Mouse (Mus musculus) adrenal gland, postnatal 4 days (tissue): ENCODE measurements around the gene Lenep. TPM values are rescaled to one million over a fixed set of nuclear protein-coding genes. Genes with fewer than 3 reads are reported as not detected.

ENCODE experiments used
- DNase-seq, 2 experiments: peaks; one replicate each; pipeline ENCODE4 v3.0.0; 2021 to 2022; ENCODE audit warnings: low spot score in 2 of 2, mixed read lengths in 2 of 2
- total RNA-seq, 2 experiments: library from RNA; stranded (reverse); gene quantifications; 2 replicates each; pipeline ENCODE4 v1.2.3; 2021

The Lenep gene
- total RNA-seq, 2 experiments from 2014 or later: not detected

DNA sequence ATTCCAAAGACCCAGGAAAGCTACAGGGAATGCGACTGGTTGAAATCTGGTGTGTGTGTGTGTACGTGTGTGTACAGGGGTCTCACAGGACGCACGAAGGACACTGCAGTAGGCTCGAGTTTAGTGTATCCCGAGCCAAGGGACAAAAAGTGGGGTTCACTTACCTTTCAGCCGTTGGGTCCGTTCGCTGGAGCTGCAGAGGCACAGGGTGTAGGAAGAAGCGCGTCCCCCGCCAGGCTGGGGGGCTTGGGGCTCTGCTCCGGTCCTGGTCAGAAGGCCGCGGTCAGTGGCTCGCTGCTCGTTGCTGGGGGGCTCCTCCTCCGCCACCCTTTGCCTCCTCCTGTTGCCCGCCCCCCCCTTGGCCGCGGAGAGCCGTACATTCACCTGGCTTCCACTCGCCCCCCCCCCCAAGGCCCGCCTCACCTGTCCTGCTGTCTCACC, 9.7 kb downstream of the Lenep start:
- DNase-seq: no peak

DNA sequence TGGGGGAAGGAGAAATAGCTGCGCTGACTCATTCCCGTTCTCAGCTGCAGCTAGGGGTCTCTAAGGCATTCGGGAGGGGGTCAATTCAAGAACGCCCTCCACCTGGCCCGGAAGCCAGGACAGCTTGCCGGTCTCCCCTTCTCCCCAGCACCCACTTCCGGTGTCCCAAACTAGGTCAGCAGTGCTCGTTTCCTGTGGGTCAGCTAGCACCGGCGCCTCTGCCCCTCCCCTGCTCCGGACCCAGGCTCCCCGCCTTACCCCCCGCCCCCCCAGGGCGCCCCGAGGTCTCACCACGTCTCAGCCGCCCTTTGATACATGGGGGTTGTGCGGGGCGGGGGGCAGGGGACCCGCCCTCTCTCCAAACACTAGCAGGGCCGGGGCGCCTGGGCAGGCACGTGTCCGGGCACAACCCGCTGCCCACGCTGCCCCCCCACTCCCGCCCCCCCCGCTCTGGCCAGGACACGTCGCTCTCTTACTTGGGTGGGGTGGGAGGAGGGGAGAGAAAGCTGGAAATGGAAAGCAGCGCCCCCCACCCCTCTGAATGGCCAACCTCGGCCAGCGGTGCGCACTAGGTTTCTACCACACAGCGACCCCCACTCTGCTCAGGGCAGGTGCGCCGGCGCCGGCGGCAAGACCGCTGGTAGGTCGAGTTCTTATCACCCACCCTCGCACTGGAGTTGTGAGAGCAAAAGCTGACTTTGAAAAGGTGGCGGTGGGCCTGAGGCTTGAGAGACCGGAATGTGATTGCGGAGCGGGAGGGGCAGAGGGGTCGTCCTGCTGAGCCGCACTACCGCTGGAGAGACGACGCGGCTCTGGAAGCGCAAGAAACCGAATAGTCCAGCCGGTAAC, 10.7 kb downstream of the Lenep start:
- DNase-seq: peak in 1 of 2 experiments; percentile 61

DNA sequence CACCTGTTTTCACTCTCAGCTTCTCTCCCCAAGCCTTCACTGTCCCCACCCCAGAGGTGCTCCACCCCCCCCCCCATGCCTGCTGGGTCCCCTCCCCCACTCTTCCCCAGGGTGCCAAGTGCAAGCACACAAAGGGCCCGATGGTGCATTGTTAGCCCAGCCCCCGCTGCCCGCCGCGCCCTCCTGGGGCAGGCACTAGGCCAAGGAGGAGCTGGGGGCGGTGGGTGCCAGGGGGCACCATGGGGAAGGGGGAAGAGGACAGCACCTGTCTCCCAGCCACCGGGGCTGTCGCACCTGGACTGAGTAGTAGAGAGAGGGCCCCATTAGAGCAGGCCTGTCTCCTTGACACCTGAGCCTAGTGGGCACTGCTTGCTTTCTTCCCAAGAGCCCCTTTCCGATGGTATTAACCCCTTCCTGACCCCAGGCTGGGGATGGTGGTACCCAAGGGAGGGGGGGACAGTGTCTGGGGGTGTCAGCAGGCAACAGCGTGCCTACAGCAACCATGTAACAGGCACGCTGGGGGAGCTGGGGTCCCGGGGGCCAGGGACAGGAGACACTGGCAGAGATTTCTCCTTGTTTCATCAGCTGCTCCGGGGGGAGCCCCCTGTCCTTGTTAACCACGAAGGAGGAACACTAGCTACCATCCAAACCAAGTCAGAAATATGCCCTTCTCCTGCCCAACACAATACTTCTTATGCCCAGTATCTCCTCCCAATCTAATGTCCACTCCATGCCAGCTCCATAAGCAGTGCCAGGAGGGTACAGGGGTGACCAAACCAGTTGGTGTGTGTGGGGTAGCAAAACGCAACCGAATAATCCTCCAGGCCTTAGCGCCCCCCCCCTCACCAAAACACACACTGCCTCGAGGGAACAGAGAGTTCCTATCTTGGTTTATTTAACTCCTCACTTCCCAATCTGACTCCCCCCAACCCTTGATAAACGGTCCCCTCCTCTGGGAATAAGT, 11.6 kb downstream of the Lenep start:
- DNase-seq: no peak

DNA sequence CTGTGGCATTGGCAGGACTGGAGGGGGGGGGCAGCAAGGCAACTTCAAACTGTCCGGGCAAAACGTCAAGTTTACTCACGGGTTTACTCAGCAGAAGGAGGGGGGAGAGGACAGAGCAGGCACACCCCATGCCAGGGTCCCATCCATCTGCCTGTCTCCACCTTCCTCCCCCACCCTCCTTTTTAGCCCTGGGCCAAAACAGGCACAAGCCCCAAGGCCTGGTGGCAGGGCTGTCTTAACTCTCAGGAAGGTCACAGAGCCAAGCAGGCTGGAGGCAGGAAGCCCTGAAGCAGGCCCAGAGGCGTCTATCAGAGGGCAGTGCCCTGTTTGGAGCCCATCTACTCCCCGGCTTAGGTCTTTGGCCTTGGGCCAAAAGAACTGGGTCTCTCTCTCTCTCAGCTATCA, 12.5 kb downstream of the Lenep start:
- peak in 1 of 2 experiments; percentile 54 for DNase-seq

DNA sequence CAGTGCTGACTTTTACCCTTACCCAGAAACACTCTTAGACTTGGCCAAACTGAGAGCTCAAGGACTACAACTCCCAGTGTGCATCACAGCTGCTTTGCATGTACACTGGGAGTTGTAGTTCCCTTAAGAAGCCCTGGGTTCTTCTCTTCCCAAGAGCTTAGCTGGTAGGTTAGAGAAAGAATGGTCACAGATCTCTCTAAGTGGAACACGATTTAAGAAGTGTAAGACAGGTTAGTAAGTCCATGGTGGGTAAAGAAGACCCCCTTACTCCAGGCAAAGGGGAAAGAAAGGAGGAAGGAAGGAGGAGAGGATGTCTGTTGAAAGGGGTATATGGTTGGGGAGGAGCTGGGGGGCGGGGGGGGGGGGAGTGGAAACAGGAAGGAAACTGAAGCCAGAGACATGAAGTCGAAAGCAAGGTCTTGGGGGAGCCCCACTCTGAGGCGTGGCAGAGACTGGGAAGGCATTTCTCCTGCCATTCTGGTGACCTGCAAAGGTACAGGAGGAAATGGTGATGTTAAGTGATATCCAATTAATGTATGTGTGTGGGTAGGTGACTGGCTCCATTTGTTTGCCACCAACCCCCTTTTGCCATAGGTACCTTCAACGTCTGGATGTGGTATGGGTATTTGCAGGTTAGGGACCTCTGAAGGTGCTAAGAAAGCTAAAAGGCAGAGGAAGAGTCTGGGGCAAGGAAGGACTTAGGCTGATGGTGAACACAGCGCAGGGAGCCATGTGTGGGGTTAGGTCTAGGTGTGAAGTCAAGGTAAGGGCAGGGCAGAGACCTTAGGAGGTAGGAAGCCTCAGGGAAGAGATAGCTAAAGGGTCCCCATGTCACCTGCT, 13.5 kb downstream of the Lenep start:
- DNase-seq: no peak

DNA sequence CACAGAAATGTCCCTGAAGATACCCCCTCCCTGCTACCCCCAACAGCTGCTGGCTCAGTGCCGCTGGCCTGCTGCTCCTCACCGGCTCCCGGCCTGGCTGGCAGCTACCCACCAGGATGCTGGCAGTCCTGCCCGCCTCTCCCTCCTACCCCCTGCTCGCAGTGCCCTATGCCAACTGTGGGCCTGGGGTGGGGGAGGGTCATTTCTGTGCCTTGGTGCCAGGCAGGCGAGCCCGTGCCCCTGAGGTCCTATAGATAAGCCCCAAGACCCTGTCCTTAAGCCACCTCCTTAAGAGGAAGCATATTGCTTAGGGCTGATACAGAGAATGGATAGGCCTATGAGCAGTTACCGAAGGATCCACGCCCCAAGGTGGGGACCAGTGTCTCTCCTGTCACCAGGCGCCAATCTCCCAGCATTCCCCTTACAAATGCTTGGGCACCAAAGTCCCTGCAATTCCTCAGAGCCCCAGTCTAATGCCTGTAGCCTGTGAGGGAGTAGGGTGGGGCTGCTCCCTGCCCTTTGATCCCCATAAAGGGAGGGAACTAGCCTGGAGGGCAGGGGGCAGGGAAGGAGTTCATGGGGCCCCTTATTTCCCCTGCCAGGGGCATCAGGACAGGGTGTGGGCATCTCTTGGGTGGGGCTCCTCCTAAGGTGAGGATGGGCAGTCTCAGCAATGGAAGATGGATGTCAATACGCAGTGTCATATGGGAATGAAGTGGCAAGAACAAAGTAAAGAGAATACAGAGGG, 14.3 kb downstream of the Lenep start:
- DNase-seq: no peak

DNA sequence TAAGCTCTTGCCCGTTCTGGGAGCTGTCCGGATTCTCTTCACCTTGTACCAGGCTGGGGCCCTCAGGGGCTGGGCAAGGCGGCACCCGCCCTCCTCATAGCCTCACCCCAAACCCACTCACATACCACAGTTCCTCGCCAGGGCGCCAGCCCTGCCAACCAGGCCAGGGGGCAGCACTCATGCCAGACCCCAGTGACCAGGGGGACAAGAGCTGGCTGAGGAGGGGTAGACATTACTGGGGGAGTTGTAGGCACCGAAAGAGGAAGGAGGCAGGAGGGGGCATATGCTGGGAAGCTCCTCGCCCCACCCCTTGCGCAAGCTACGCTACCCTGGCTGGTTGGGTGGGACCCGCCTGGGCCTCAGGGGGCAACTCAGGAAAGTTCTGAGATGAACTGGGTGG, 15.0 kb downstream of the Lenep start:
- no peak for DNase-seq

DNA sequence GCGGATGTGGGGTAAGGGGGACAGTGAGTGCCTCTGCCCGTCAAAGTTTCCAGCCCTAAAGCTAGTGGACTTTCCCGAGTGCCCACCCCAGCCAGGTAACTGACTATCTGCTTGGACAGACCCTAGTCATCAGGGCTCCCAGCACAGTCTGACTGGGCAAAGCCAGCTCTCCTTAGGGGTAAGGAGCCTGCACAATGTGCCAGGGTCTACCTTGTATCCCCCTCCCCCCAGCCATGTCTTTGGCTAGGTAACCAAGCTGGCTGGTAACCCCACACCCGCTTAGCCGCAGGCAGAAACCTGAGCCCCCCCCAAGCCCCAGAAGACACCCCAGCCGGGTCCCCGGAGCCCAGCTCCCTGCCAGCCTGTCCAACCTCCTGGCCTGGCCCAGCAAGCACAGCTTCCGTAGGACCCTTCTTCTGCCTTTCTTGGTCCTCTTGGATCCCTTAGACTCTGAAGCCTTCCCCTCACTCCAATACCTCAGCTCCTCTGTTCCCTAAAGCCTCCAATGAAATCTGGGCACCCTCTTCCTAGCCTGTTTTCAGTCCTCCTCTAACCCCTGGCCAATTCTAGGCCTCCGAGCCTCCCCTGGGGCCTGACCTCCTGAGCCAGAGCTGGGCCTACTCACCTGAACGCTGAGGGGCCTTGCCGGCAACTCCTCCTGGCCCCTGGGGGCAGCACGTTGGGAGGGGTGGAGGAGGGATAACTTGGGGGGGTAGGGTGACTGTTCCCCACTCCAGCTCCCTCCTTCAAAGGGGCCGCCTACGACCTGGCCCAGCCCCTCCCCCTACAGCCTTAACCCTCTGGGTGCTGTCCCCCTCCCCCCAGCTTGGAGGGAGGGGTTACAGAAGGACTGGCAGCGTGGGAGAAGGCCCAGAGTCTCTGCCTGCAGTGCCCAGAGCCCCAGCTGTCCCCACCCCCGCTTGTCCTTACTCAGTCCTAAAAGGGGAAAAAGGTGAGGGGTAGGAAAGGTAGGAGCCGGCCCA, 15.9 kb downstream of the Lenep start:
- DNase-seq: no peak

DNA sequence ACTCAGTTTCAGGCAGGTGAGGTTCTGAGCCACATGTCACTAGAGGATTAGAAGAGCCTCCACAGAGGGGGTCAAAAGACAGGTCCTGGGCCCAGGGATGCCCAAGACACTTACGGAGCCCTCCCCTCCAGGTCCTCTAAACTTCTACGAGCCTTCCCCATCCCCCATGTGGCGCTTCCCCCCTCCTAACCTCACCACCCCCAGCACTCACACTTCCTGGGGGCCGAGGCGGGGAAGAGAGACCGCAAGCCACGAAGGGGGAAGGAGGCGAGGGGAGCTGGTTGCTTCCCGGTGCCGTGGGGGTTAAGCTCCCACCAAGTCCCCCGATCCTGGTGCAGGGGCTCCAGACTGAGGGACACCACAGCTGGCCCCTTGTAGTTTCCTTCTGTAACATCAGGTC, 17.1 kb downstream of the Lenep start:
- no peak for DNase-seq

DNA sequence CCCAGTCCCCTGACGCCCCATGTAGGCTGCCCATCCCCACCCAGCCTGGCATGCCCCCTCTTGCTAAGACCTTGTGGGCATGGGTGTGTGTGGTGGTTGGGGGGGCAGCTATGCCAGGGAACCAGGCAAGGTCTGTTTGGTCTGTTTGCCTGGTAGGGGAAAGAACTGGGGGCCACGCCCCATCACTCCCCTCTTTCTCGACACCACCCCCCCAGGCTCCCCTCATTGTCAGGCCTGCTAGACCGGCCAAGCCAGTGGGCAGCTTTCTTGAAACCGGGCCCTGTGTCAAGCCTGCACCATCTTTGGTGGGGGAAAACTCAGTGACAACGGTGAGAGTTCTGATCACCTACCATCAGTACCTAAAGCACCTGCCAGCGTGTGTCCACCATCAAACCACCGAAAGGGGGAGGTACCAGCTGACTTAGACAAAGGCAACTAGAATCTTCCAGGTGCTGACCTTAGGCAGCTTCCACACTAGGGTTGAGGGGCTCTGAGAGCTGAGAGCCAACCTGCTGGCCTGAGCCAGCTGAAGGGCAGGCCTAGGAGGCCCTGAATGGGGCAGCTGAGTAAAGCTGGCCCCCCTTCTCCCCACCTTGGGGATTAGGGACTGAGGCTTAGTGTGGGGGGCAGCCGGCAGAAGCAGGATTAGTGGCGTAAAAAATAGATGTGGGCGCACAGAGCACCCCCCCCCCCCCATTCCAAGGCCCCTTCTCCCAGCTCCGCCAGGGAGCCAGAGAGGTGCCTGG, 18.1 kb downstream of the Lenep start:
- DNase-seq: no peak

DNA sequence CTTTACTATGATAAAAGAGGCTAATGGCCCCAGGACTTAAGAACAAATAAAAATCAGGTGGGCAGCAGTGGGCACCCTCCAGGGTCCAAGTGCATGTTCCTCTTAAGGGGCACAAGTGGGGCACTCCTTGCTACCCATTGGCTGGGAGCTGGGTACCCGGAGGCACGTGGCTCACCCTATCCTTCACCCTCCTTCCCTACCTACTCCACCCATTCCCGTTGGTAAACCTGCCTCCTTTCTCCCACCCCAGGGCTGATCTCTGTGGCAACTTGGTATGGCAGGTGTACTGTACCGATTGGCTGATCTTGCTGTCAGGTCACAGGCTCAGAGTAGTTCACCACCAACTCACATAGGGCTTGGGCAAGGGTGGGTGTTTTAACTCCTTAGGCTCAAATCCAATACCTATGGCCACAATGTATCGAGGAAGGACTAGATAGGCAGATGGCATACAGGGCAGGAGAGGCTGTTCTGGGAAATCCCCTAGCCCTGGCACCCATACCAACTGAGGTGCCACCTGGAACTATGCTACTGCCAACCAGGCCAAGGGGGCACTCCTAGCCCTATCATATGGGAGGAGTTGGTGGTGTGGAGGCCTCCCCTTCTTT, 18.8 kb downstream of the Lenep start:
- no peak for DNase-seq

DNA sequence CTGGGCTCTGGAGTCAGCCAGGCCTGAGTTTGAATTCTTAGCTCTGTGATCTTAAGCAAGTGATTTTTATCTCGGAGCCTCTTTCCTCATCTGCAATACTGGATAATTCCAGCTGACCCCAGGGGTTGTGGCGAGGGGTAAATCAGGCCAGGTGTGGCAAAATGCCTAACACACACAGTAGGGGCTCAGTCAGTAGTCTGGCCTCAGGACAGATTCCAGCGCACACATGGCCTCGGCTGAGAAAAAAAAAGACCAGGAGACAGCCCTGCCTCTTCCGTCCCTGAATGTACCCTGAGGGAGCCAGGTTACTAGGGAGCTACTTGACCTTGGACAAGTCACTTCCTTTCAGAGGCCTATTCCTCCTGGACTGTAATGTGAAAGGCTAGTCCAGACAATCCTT, 19.6 kb downstream of the Lenep start:
- no peak for DNase-seq

DNA sequence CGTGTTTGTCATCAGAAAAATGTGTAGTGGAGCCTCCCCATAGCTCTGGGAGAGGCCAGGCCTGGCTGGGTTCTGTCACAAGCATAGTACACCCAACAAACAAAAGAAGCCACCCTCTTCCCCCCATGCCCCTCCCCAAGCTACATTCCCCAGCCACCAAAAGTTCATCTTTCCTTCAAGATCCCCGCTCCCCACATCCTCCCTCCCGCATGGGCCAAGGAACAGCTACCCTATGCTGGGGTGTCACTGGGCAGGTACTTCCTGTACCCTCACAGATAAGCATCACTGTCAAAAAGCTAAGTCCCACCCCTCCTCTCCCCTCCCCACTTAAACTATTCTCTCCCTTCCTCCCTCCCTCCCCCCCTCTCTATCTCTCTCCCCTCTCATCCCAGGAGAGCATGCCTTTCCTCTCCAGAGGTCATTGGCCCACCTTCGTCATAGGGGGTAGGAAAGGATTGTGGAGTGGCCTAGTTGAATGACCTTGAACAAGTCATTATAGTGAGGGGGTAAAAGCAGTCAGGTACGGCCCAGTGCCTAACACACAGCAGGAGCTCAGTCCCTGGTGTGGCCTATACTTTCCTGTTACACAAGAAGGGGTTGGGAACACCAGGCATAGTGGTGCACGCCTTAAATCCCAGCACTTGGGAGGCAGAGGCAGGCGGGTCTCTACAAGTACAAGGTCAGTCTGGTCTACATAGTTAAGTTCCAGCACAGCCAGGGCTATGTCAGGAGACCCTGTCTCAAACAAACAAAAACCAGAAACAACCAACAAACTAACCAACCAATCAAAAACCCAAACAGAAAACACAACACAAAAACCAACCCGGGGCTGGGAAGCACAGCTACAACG, 20.3 kb downstream of the Lenep start:
- DNase-seq: no peak

DNA sequence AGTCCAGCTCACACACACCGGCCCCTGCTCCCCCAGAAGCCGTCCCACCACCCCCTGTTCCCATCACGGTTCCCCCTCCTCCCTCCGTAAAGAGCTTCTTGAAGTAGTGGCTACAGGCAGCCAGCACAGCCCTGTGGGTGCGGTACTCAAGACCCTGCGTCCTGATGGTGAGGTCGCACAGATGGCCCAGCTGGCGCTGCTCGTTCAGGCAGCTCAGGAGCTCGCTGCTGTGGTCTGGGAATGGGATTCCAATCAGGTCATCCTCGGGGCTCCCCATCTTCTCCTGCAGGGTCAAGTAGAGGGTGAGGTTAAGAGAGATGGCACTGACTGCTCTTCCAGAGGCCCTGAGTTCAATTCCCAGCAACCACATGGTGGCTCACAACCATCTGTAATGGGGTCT, 21.4 kb downstream of the Lenep start:
- DNase-seq: no peak

DNA sequence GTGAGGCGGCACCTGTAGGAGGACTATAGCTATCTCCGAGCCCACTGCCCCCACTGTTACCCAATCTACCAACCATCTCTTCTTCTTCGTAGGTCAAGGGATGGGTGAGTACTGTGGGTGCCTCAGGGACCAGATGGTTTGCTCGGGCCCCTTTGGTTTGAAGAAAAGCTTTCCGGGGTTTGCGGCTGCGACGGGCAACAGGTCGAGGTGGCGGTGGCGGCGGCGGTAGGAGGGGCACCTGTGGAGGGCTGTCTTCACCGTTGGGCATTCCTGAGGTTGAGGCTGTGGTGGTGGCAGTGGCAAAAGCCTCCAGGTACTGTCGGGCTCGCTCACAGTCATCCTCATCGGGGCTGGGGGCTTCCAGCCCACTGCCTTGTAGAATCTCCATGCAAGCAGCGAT, 21.9 kb downstream of the Lenep start:
- no peak for DNase-seq

DNA sequence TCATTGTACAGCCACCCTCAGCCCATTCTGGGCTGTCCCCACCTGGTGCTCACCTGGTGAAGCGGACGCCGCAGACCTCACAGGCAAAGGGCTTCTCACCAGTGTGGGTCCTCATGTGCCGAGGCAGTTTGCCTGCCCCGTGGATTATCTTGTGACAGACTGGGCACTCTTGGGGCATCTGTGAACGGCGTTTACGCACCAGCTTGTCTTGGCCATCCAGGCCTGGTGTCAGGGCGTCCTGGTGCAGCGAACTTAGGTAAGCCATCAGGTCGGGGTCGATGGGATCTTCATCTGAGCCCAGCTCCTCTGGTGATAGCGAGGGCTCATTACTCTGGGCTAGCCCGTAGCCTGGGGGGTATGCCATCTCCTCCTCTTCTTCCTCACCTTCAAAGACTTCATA, 22.3 kb downstream of the Lenep start:
- no peak for DNase-seq
